Mouse (Mus musculus) Muller cell, postnatal 12 days (primary cell): ENCODE measurements around the gene Rab8a.

Source experiments
- DNase-seq: peaks from one replicate; pipeline ENCODE4 v3.0.0-alpha.2; 2015; ENCODE audit errors: inconsistent ontology term

Rab8a gene

GRCm38 (mm10) chr8:72146056-72146455 is 14.9 kb upstream of the Rab8a start:
- peak; percentile 31 for DNase-seq

DNA sequence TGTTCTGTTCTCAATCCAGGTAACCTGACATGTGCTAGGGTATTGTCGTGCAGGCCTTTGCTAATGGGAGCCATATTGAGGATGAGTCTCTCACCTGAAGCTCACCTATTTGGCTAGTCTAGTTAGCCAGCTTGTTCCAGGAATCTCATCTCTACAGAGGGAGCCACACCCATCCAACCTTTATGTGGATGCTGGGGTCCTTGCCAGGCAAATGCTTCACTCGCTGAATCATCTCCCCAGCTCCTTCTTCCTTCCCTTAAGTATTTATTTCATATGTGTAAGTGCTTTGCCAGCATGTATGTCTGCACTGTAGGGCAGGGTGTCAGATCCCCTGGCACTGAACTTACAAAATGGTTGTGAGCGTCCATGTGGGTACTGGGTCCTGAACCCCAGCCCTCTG is 14.4 kb upstream of the Rab8a start:
- DNase-seq = no peak

DNA sequence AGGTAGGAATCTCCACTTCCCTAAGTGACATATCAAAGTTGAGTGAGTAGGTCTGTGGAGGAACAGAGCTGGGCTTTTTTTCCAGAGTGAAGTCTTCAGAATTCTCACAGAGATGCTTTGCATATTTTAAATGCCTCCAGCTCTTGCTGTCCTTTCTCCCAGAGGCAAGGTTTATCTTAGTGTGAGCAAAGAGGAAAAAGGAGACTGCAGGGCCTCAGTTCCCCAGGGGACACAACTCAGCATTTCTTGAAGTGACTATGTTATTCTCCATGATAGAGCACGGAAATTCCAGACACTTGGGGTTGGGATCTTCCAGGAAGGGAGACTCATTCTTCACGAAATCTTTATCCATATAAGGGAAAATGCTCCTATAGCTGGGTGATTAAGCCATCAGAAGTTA is 13.7 kb upstream of the Rab8a start:
- DNase-seq = peak; percentile 72

DNA sequence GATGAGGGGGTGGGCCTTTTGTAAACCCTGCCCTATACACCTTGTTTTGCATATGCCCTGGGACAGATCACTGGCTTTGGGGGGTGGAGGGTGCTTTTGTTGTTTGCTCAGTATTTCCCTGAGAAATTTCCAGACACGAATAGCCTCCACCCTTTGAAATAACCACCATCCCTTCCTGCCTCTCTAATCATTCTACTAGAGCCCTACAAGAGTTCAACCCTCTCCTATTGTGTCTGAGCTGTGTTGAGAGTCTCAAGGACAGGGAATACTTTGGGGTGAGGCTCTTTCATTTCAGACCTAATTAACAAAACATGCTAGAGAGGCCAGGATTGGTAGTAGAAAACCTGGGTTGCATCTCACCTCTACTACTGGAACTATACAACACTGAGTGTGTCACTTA is 11.9 kb upstream of the Rab8a start:
- no peak for DNase-seq

- no peak for DNase-seq
Measured at GRCm38 (mm10) chr8:72151418-72152078, 9.5 kb upstream of the Rab8a start.

DNA sequence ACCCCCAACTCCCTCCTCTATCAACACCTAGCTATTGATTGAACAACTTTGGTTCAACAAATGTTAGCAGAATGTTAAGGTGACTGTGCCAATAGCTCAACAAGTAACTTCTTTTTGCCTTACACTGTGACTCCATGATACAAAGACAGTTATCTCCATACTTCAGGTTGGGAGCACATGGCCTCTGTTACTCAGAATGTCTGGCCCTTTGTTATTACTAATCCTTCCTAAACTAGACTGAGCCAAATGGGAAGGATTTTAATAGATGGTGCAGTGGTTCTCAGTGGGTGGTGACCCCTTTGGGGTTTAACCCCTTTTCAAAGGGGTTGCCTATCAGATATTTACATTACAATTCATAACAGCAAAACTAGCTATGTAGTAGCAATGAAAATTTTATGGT is 7.6 kb upstream of the Rab8a start:
- no peak for DNase-seq

DNA sequence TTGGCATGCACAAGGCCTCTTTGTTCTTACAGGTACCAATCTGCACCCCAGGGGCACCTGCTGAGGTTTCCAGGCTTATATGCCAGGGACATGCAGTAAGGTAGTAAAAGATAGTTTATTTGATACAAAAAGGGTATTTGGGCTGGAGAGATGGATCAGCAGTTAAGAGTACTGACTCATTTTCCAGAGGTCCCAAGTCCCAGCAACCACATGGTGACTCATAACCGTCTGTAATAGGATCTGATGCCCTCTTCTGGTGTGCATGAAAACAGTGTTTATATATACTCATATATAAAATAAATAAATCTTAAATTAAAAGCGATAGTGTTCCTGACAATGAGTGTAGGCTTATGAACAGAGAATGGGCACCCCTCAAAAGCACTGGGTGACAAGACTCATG is 2.9 kb upstream of the Rab8a start:
- DNase-seq = no peak

DNA sequence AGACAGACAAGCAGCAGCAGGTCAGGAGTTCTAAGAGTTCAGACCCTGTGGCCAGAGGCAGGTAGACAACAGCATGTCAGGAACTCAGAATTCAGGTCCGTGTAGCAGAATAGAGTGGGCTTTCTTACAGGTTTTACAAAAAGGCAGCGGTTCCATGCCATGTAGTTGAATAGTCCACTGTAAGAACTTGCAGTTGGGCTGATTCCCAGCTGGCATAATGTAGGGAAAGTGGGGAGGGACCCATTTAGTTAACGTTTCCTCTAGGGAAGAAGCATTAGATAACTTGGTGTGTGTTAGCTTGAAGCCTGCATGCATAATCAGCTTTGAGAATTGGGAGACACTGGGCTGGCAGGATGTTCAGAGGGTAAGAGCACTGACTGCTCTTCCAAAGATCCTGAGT is 2.3 kb upstream of the Rab8a start:
- DNase-seq = no peak

DNA sequence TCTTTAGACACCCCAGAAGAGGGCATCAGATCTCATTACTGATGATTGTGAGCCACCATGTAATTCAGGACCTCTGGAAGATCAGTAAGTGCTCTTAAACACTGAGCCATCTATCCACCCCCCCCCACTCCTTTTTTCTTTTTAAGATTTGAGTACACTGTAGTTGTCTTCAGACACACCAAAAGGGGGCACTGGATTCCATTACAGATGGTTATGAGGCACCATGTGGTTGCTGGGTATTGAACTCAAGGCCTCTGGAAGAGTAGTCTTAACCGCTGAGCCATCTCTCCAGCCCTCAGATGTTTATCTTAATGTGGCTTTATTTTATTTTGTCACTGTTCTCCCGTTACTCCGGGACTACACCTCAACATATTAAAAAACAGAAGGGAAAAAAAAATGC is 993 bp upstream of the Rab8a start:
- no peak for DNase-seq

GRCm38 (mm10) chr8:72162821-72163220 is 1.8 kb downstream of the Rab8a start:
- no peak for DNase-seq

- DNase-seq = no peak
Measured at GRCm38 (mm10) chr8:72169098-72169668, 8.2 kb downstream of the Rab8a start.

DNA sequence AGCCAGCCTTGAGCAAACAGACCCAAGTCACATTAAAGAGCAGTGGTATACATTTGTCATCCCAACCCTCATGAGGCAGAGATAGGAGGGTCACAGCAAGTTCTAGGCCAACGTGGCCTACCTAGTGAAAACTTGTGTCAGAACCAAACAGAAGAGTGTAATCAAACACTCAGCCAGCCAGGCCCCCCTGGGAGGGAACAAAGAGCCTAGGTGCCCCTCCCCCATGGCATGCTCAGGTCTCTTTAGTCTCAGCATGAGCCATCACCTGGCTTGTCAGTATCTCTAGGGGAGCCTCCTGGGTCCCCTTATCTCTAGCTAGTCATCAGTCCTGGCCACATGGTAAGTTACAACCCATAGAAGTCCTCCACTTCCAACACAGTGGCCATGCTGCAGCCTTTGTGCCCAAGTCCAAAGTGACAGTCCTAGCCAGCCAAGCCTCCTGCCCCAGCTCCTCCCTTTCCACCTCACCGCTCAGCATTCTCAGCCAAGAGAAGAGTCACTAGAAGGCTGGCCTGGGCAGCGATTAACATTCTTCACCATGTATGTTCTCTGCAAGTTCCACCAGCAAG is 8.8 kb downstream of the Rab8a start:
- DNase-seq = no peak

- DNase-seq = peak; percentile 59
Measured at GRCm38 (mm10) chr8:72177346-72177925, 16.4 kb downstream of the Rab8a start.

GRCm38 (mm10) chr8:72183554-72184202 is 22.7 kb downstream of the Rab8a start:
- DNase-seq = peak; percentile 6

GRCm38 (mm10) chr8:72187793-72188331 is 26.9 kb downstream of the Rab8a start:
- DNase-seq = no peak

DNA sequence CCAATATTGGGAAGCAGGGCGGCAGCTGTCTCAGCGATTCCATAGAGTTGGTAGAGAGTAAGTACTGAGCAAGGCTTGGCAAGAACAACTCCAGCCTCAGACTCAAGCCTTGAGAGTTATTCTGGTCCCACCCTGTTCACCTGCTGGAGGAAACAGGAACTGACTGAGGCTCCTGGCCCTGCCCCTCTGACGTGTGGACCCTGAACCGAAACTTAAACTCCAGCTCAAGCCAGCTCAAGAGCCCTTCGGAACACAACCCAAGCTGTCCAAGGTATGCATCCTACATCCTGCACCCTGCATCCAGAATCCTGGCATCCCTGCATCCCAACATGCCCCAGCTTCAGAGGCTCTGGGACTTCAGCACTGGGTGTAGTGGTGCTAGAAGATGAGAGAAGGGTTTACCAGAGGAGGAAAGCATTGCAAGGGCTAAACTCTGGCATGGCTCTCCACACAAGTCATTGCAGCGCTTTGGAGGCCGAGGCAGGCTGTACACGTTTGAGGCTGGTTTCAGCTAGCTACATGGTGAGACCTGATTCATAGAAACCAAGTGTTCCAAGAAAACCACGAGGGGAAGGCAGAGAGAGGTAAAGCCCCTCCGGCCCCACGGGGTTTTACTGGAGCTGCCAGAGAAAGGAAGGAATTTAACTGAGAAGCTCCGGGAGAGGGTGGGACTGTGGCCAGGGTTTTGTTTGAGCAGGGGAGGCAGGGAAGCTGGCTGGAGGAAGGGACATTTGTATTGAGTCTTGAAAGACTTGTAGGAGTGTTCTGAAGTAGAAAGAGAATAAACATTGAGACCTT is 28.6 kb downstream of the Rab8a start, which contains the start of gene Hsh2d:
TSS of gene Hsh2d (plus strand) at position 222 of the 798 bp plus-strand sequence.
- DNase-seq = no peak

GRCm38 (mm10) chr8:72190215-72190539 is 29.2 kb downstream of the Rab8a start:
- DNase-seq = no peak

DNA sequence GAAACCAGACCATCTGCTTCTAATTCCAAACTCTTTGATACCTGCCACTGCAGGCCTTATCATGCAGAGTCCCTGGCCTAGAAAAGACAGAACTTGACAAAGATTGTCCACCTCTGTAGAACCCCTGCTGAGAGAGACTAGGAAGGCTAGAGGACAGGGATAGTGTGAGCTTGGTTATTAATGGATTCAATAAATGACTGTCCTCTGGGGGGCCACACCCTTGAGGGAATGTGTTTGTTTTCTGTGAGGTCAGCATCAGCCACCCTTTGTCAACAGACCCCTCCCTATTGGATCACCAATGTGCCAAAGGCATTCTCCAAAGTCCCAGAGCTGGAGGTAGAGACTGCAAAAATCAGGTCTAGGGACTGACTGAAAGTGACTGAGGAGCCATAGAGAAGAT is 31.1 kb downstream of the Rab8a start:
- no peak for DNase-seq

DNA sequence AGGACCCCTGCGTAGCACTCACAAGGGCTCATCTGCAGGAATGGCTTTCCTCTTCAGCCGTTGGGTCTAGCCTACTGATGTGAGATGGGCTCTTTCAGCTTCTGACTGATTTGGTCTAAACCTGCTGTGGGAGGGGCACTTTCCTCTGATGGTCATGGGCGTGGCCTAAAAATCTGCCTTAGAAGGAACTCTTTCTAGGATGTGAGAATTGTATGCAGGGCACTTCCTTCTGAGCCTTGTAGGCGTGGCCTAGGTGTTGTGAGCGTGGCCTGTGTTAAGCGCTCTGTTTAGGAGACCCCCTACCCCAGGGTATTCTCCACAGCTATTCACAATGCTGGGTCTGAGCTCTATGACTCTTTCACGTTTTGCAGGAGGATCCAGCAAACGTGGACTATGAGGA is 37.0 kb downstream of the Rab8a start:
- no peak for DNase-seq

DNA sequence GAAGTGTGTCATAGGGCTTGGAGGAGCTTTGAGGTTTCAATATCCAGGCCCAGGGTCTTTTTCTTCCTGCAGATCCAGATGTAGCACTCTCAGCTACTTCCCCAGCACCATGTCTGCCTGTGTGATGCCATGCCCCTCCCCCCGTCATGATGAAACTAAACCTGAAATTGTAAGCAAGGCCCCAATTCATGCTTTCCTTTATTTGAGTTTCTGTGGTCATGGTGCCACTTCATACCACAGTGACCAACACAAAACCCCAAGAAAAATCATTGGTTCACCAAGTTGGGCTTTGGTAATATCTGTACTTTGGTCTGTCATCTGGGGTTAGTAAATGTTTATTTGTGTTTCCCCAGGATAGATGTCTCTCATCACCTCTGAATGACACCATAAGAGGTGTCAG is 47.6 kb downstream of the Rab8a start:
- DNase-seq = no peak

DNA sequence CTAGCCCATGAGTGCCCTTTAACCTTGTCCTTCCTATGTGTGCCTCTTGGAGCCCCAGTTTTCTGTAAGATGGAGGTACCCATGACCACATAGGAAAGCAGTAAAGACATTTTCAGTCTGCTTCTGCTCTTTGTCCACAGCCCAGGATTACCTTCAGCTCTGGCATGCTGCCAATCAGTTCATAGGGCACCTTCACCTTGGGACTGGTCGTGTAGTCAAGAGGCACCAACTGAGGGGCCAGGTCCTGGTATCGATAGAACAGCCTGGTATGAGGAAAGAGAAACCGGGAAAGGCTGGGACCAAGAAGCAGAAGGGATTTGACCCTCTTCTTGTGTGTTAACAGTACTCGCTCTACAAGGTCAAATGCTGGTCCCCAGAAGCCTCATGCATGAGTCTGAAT is 49.2 kb downstream of the Rab8a start:
- no peak for DNase-seq

DNA sequence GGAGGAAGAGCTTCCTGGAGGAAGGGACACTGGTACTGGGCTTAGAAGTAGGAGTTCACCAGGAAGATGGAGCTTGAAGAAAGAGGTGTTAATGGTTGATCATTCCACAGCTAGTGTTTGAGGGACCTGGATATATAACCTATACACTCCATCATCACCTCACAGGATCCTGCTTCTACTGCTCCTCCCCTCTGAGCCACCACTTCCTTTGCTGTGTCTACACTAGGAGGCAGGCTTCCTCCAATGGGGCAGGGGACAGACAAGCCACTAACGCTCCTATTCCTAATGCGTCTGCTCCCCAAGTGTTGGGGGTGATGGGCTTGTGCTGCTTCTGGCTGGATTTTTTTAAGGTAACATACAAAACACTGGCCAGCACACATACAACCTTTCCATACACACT is 49.7 kb downstream of the Rab8a start:
- DNase-seq = no peak
